Mouse (Mus musculus): ENCODE measurements around the gene Gm973. TPM values are rescaled to one million over a fixed set of nuclear protein-coding genes. Genes with fewer than 3 reads are reported as not detected.

Gm973 gene
- polyA plus RNA-seq, 1 experiment from 2014 or later: 0.73 TPM

DNA sequence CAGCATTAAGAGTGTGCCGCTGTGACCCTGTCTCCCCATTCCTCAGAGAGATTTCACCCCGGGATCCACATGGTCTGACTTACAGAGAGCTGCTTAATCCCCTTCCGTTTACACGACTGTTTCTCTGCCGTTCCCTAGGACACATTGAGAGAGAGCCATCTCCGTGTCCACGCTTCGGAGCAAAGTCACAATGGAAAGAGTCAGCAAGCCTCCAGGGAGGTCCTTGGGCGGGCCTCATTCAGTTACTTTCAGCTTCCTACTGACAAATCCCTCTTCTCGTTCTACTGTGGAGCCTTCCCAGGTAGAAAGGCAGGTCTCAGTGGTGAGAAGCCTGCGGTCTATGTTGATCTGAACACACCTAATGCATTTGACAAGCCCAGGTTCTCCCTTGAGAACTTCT lies 34.9 kb downstream of the Gm973 start:
- H3K36me3 ChIP-seq: no peaks in the 10 kb centered on the region
- no peak for ATAC-seq (replicated peaks; ENCODE audit: low FRiP score)
- H3K9ac ChIP-seq: no peak overlapping the region
- no peak overlapping the region for H3K27ac ChIP-seq
- WGBS: 84% methylated on average over 11 of the region's 11 CpGs
- no peaks in the 10 kb centered on the region for H3K27me3 ChIP-seq
- no peak overlapping the region for H3K4me2 ChIP-seq
- H3K9me3 ChIP-seq (replicated peaks): no peaks in the 10 kb centered on the region
- H3K4me3 ChIP-seq (replicated peaks): no peak overlapping the region
- peaks cover 30% of the 10 kb centered on the region for H3K4me1 ChIP-seq

DNA sequence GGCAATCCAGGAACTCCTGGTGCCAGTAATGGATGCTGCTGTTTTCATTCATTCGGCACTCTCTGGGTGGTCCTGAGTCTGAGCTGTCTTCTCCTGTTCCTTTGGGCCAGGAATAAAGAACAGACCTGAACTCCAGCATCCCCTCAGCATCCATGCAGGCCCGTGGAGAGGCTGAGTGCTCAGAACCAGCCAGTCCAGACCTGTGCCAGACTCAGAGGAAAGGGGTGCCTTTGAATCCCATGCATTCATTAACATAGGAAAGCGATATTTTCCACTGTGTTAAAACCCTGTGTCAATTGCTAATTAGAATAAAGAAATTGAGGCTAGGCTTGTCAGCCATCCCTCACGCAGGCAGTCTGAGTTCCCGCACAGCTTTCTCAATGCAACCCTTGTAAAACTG lies 37.6 kb downstream of the Gm973 start:
- Histone ChIP-seq H3K4me2 (no peak overlapping the region), H3K4me1 (peaks cover 27% of the 10 kb centered on the region), H3K27ac (no peak overlapping the region), H3K36me3 (no peaks in the 10 kb centered on the region), H3K9ac (no peak overlapping the region), H3K27me3 (no peaks in the 10 kb centered on the region), H3K9me3 (replicated peaks) (no peaks in the 10 kb centered on the region), H3K4me3 (replicated peaks) (no peak overlapping the region)
- no peak; the same call in 1 of the 2 replicates for ATAC-seq (replicated peaks; ENCODE audit: low FRiP score)
- 63% methylated on average over 5 of the region's 5 CpGs for WGBS

DNA sequence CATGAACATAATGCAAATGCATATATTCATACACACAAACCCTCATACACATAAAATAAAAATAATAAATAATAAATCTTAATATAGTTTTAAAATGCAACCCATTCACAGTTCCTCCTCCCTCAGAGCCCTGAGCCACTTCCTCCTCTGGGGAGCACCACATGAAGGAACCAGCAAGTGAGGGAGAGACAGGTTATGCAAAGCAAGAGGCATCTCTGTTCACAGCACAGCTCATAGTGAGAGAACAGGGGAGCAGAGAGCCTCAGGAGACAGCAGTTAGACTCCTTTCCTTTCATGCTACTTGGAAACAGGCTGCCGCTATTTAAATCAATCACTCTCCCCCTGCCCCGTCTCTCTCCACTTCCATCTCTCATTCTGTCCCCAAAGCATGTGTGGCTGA lies 47.5 kb downstream of the Gm973 start:
- 50% methylated on average over 2 of the region's 2 CpGs for WGBS
- Histone ChIP-seq H3K4me3 (replicated peaks) (no peak overlapping the region), H3K9me3 (replicated peaks) (no peaks in the 10 kb centered on the region), H3K4me2 (no peak overlapping the region), H3K27me3 (no peaks in the 10 kb centered on the region), H3K9ac (no peak overlapping the region), H3K4me1 (peaks cover 7% of the 10 kb centered on the region; the same call in 1 of the 2 replicates), H3K27ac (no peak overlapping the region), H3K36me3 (no peaks in the 10 kb centered on the region)
- no peak for ATAC-seq (replicated peaks; ENCODE audit: low FRiP score)

- WGBS: 73% methylated on average over 5 of the region's 5 CpGs
- Histone ChIP-seq H3K4me2 (no peak overlapping the region), H3K27ac (no peak overlapping the region)
These were observed 49.7 kb downstream of the Gm973 start for GRCm38 (mm10) chr1:59565804-59566203.

DNA sequence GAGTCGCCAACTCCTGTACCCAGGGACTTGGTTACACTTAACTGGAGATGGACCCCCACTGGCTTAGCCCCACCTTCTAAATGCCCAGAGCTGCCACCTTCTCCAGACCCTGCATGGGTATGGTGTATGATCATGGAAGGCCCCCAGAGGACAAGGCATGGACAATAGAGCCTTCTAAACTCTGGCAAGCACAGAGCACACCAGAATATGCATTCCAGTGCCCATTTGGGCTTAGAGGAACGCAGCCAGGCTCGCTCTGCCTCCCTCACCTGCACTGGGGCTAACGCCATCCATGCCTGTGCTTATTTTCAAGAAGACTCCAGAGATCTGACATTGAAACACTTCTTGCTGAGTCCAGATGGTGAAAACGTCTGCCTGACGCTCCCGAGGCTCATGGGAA lies 50.2 kb downstream of the Gm973 start:
- Histone ChIP-seq H3K9ac (no peak overlapping the region), H3K4me2 (no peak overlapping the region), H3K9me3 (replicated peaks) (no peaks in the 10 kb centered on the region), H3K36me3 (no peaks in the 10 kb centered on the region), H3K4me3 (replicated peaks) (no peak overlapping the region), H3K27ac (no peak overlapping the region), H3K27me3 (no peaks in the 10 kb centered on the region), H3K4me1 (peaks cover 17% of the 10 kb centered on the region)
- 79% methylated on average over 7 of the region's 7 CpGs for WGBS
- ATAC-seq (replicated peaks; ENCODE audit: low FRiP score): no peak

More at GRCm38 (mm10) chr1:59565804-59566203, 49.7 kb downstream of the Gm973 start:
- ATAC-seq (replicated peaks; ENCODE audit: low FRiP score): no peak
- no peak overlapping the region for H3K9ac ChIP-seq
- peaks cover 16% of the 10 kb centered on the region for H3K4me1 ChIP-seq
- no peak overlapping the region for H3K4me3 ChIP-seq (replicated peaks)
- H3K27me3 ChIP-seq: no peaks in the 10 kb centered on the region
- H3K9me3 ChIP-seq (replicated peaks): no peaks in the 10 kb centered on the region
- no peaks in the 10 kb centered on the region for H3K36me3 ChIP-seq

- no peaks in the 10 kb centered on the region for H3K36me3 ChIP-seq
These were observed 50.9 kb downstream of the Gm973 start for GRCm38 (mm10) chr1:59566926-59567325.

DNA sequence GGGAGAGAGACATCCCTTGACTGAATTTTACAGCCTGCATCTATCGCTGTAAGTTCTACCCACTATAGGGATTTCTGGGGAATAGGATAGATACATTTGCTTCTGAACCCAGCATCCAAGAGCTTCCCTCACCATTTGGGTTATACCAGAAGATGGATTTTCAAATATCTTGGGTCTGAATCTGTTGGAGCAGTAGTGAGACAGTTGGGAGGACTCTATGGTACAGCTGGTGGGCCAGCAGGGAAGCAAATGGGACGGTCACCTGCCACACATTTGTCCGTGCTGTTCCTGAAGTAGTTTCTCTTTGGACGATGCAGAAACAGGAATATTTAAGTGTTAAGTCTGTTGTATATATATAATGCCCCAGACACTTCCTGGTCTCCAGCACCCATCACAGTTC lies 51.5 kb downstream of the Gm973 start:
- no peak overlapping the region for H3K4me3 ChIP-seq (replicated peaks)

More at GRCm38 (mm10) chr1:59566926-59567325, 50.9 kb downstream of the Gm973 start:
- peaks cover 17% of the 10 kb centered on the region for H3K4me1 ChIP-seq
- no peaks in the 10 kb centered on the region for H3K27me3 ChIP-seq
- 75% methylated on average over 6 of the region's 6 CpGs for WGBS
- no peak overlapping the region for H3K27ac ChIP-seq
- no peak overlapping the region for H3K4me2 ChIP-seq
- no peak for ATAC-seq (replicated peaks; ENCODE audit: low FRiP score)
- no peaks in the 10 kb centered on the region for H3K9me3 ChIP-seq (replicated peaks)
- H3K4me3 ChIP-seq (replicated peaks): no peak overlapping the region
- H3K9ac ChIP-seq: no peak overlapping the region

GRCm38 (mm10) chr1:59568283-59568682 lies 52.2 kb downstream of the Gm973 start:
- H3K4me2 ChIP-seq: no peak overlapping the region
- no peaks in the 10 kb centered on the region for H3K9me3 ChIP-seq (replicated peaks)
- peaks cover 17% of the 10 kb centered on the region for H3K4me1 ChIP-seq
- H3K36me3 ChIP-seq: no peaks in the 10 kb centered on the region
- no peaks in the 10 kb centered on the region for H3K27me3 ChIP-seq
- no peak overlapping the region for H3K9ac ChIP-seq
- no peak overlapping the region for H3K27ac ChIP-seq
- WGBS: 93% methylated on average over 1 of the region's 1 CpGs
- H3K4me3 ChIP-seq (replicated peaks): no peak overlapping the region
- ATAC-seq (replicated peaks; ENCODE audit: low FRiP score): no peak

More for the DNA sequence above, 51.5 kb downstream of the Gm973 start:
- Histone ChIP-seq H3K36me3 (no peaks in the 10 kb centered on the region), H3K27ac (no peak overlapping the region), H3K4me2 (no peak overlapping the region), H3K9ac (no peak overlapping the region), H3K9me3 (replicated peaks) (no peaks in the 10 kb centered on the region), H3K4me1 (peaks cover 17% of the 10 kb centered on the region), H3K27me3 (no peaks in the 10 kb centered on the region)
- ATAC-seq (replicated peaks; ENCODE audit: low FRiP score): no peak
- WGBS: 75% methylated on average over 4 of the region's 4 CpGs

GRCm38 (mm10) chr1:59569301-59569700 lies 53.2 kb downstream of the Gm973 start:
- no peaks in the 10 kb centered on the region for H3K36me3 ChIP-seq
- H3K4me3 ChIP-seq (replicated peaks): no peak overlapping the region
- WGBS: 92% methylated on average over 5 of the region's 5 CpGs
- H3K27me3 ChIP-seq: no peaks in the 10 kb centered on the region
- ATAC-seq (replicated peaks; ENCODE audit: low FRiP score): no peak
- peaks cover 22% of the 10 kb centered on the region for H3K4me1 ChIP-seq
- no peak overlapping the region for H3K9ac ChIP-seq
- H3K4me2 ChIP-seq: no peak overlapping the region
- no peaks in the 10 kb centered on the region for H3K9me3 ChIP-seq (replicated peaks)
- no peak overlapping the region for H3K27ac ChIP-seq

GRCm38 (mm10) chr1:59570767-59571166 lies 54.7 kb downstream of the Gm973 start:
- Histone ChIP-seq H3K9me3 (replicated peaks) (no peaks in the 10 kb centered on the region), H3K9ac (no peak overlapping the region), H3K4me2 (no peak overlapping the region), H3K36me3 (no peaks in the 10 kb centered on the region), H3K4me3 (replicated peaks) (no peak overlapping the region), H3K4me1 (peaks cover 33% of the 10 kb centered on the region), H3K27me3 (no peaks in the 10 kb centered on the region), H3K27ac (no peak overlapping the region)
- WGBS: 41% methylated on average over 4 of the region's 4 CpGs
- ATAC-seq (replicated peaks; ENCODE audit: low FRiP score): no peak

DNA sequence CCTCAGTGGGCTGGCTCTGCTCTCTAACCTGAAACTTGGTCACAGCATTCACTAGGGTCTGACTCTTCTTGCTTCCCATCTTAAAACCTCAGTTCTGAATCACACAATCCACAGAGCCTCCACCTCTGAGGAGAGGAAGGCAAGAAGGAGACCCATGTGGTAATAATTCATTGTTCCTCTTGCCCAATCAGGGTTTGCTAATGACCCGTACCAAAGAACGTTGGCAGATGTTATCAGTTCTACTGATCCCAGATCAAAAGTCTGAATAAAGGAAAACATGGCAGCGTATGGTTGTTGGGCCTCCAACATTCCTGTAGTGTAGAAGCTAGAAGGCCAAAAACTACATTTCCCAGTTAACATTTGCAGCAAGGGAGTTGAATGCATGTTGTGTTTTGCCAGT lies 55.4 kb downstream of the Gm973 start:
- ATAC-seq (replicated peaks; ENCODE audit: low FRiP score): no peak
- no peak overlapping the region for H3K27ac ChIP-seq
- no peak overlapping the region for H3K9ac ChIP-seq
- H3K9me3 ChIP-seq (replicated peaks): no peaks in the 10 kb centered on the region
- no peak overlapping the region for H3K4me2 ChIP-seq
- H3K27me3 ChIP-seq: no peaks in the 10 kb centered on the region
- 68% methylated on average over 3 of the region's 3 CpGs for WGBS
- H3K36me3 ChIP-seq: no peaks in the 10 kb centered on the region
- H3K4me1 ChIP-seq: peaks cover 31% of the 10 kb centered on the region
- no peak overlapping the region for H3K4me3 ChIP-seq (replicated peaks)

- Histone ChIP-seq H3K9ac (no peak overlapping the region), H3K27me3 (no peaks in the 10 kb centered on the region), H3K4me2 (peak overlapping the region; percentile 53; the same call in 1 of the 2 replicates), H3K27ac (no peak overlapping the region), H3K36me3 (no peaks in the 10 kb centered on the region), H3K4me3 (replicated peaks) (no peak overlapping the region), H3K4me1 (peaks cover 35% of the 10 kb centered on the region), H3K9me3 (replicated peaks) (no peaks in the 10 kb centered on the region)
- no peak for ATAC-seq (replicated peaks; ENCODE audit: low FRiP score)
- WGBS: 73% methylated on average over 3 of the region's 3 CpGs
These were observed 57.8 kb downstream of the Gm973 start for GRCm38 (mm10) chr1:59573843-59574242.
